Mouse (Mus musculus) neutrophil, adult 5-6 weeks (primary cell): ENCODE data around the gene 1110008L16Rik. TPM values are rescaled to one million over a fixed set of nuclear protein-coding genes. Genes with fewer than 3 reads are reported as not detected.
A peak's percentile ranks its signal among the peaks of the same experiment; 100 is the strongest.
"Not testable (repeated sequence)": the region's sequence is repeated elsewhere in the genome, so short reads cannot be mapped to it uniquely, and the experiment has no call there.

Experiments
- ATAC-seq: fragments of 151-379, 151-347 bp; 2 replicates; pipeline ENCODE4 v1.8.0; 2017; ENCODE audit warnings: mild to moderate bottlenecking, moderate TSS enrichment; ENCODE audit not compliant: insufficient number of reproducible peaks, poor library complexity, low FRiP score, severe bottlenecking; ENCODE audit errors: extremely low read depth
- total RNA-seq: library from RNA; stranded (forward); fragments of 200-1000 nt; gene quantifications from 2 replicates; pipeline ENCODE4 v1.2.3, GENCODE M21; 2017

1110008L16Rik gene
- total RNA-seq = 6.3 and 8.8 TPM in 2 replicates

GRCm38 (mm10) chr12:55299336-55299735 is at the start of gene 1110008L16Rik:
TSS of gene 1110008L16Rik (plus strand) at chr12:55299577.
- peak; percentile 30; the same call in 1 of the 2 replicates for ATAC-seq

GRCm38 (mm10) chr12:55261950-55262349 is 37.4 kb upstream of the 1110008L16Rik start:
- ATAC-seq = peak; percentile 48; the same call in 1 of the 2 replicates

DNA sequence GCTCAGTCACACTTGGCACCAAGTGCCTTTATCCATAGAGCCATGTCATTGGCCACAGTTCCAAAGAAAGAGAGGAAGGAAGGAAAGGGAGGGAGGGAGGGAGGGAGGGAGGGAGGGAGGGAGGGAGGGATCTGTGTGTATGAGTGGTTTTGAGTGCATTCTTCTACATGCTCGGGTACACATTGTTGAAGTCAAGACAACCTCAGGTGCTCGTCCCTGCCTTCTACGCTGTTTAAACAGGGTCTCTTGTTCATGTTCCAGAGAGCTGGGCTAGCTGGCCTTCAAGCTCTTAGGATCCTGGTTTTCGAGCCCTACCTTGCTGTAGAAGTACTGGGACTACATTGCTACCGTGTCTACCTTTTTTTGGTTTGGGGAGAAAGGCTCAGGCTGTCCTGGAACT is 36.0 kb upstream of the 1110008L16Rik start:
- ATAC-seq = not testable (repeated sequence)

DNA sequence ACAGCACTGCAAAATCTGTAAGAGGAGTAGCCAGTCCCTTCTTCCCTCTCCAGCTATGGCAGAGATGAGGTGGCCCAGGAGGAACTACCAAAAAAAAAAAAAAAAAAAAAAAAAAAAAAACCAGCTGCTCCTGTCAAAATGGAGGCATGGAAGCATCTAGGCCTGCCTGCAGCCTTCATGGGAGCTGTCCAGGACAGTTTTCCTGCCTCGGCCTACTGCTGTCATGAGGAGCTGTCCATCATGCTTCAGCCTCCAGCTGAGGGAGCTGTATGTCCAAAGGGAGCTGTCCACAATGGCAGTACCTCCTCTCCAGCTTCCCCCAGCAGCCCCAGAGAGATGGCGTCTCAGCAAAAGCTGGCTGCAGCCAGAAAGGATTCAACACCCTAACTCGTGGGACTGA is 27.1 kb upstream of the 1110008L16Rik start:
- ATAC-seq = no peak

DNA sequence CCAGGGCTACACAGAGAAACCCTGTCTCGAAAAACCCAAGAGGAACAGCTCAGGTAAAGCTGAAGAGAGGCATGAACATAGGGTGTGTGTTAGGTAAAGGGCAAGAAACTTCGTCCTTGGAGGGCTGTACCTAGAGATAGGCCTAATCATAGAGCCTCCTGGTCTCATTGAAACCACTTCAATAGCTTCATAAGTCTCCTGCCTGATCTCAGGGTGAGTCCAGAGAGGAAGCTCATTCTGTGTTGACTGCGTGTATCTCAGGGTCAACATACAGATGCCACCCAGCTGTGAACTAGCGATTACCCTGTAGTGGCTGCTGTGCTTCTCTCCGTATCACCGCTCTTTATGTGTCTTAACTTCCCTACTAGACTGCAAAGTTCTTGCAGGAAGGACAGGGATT is 21.8 kb upstream of the 1110008L16Rik start:
- ATAC-seq = not testable (repeated sequence)

GRCm38 (mm10) chr12:55298112-55298511 is 1.3 kb upstream of the 1110008L16Rik start:
- ATAC-seq = no peak

- ATAC-seq = no peak
Measured at GRCm38 (mm10) chr12:55300820-55301351, 1.5 kb downstream of the 1110008L16Rik start.

GRCm38 (mm10) chr12:55301472-55302300 is 2.3 kb downstream of the 1110008L16Rik start:
- no peak for ATAC-seq

DNA sequence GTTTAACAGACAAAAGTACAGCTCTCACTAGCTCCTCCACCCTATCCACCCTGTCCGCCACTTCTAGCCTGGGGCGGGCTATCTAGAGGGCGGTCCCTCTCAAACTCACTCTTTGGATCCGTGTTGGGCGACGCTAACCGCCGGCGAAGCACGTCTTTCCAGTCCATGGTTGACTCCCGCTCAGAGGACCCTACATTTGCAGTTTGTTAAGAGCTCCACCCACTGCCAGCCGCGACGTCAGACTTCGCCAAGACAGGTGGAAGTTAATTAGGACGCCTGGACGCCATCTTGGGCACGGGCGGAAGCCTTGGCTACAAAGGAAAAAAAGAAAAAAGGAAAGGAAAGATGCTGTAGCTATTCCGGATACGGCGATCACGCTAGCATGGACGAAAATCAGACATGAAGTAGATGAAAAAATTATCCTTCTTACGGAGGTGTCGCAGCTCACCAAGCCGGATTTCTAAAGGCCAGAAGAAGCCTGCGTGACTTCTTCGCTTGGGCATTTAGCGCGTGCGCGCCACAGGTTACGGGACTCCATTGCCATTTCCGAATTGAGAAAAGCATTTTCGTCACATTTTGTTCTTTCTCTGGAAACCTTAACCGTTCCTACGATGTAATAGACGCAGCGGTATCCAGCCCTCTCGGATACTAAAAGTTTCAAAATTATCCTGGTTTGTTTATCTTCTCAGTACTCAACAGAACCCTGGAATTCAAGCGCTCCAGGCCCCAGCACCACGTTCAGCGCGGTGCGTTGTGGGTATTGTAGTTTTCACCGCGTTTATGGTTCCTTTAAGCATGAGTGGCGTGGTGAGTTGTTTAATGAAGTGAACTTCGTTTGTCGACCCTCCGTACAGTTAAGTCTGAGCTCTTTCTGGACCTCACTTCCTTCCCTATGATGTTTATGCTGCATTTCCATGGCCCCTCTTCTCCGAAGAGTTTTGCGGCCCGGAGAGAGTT is 3.4 kb downstream of the 1110008L16Rik start, which contains the start of gene Ppp2r3c:
Ppp2r3c (minus strand) TSS at position 514 of the 957 bp plus-strand sequence.
- peak; percentile 87 for ATAC-seq

DNA sequence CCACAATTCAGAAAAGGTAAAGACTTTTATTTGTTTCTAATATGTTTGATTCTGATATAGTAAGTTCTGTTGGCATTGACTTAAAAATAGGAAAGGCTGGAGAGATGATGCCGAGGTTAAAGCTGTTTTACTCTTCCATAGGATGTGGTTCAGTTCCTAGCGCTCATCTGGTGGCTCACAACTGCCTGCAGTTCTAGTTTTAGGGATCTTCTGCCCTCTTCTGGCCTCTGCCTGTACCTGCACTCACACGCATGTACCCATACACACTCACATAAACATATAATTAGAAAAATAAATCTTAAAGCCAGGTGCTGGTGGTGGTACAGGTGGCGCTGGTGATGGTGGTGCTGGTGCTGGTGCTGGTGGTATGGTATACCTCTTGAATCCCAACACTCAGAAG is 7.0 kb downstream of the 1110008L16Rik start:
- no peak for ATAC-seq

DNA sequence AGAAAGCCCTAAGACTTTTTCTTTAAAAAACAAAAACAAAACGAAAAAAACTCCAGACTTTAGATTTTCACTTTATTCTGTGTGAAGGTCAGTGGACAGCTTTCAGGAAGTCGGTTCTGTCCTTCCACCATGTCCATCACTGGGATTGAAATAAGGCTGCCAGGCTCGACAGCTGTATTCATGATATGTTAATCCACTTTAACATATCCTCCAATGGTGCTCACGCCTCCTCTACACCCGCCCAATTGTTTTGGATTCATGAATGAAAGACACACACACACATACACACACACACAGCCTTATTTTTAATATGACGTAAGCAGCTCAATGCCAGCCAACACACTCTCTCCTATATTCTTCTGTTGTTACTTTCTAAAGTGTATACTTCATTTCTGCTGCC is 8.2 kb downstream of the 1110008L16Rik start:
- no peak for ATAC-seq

DNA sequence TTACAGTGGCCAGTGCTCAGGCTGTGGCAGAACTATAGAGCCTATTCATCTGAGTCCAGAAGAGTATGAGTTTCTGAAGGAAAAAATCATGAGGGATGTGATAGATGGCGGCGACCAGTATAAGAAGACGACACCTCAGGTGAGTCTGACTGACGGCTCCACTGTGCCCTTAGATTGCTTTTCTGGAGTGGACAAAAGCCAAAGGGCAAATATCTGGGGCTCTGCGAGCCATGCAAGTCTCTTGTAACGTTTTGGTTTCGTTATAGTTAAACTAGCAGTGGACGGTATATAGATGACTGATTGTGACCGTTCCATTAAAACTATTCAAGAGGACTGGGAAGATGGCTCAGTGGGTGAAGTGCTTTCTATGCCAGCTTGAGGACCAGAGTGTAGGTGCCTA is 9.4 kb downstream of the 1110008L16Rik start:
- ATAC-seq = no peak

- ATAC-seq = no peak
Measured at GRCm38 (mm10) chr12:55309501-55309900, 10.1 kb downstream of the 1110008L16Rik start.

- ATAC-seq = no peak
Measured at GRCm38 (mm10) chr12:55311841-55312240, 12.5 kb downstream of the 1110008L16Rik start.

DNA sequence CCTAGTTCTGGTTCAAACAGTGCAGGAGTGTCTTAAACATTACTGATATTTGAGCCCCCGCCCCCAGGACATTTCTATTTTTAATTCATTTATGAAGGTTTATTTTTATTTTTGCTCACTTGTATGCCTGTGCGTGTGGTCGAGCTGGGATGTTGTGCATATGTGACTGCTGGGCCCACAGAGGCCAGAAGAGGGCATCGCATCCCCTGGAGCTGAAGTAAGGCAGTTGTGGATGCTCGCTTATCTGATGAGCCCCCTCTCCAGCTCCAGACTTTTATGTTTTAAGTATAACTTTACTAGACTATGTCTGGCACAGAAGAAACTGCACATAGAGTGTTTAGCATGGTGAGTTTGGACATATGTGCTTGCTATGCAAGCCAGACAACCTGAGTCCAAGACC is 14.5 kb downstream of the 1110008L16Rik start:
- no peak for ATAC-seq

GRCm38 (mm10) chr12:55315192-55315591 is 15.8 kb downstream of the 1110008L16Rik start:
- ATAC-seq = peak; percentile 89

DNA sequence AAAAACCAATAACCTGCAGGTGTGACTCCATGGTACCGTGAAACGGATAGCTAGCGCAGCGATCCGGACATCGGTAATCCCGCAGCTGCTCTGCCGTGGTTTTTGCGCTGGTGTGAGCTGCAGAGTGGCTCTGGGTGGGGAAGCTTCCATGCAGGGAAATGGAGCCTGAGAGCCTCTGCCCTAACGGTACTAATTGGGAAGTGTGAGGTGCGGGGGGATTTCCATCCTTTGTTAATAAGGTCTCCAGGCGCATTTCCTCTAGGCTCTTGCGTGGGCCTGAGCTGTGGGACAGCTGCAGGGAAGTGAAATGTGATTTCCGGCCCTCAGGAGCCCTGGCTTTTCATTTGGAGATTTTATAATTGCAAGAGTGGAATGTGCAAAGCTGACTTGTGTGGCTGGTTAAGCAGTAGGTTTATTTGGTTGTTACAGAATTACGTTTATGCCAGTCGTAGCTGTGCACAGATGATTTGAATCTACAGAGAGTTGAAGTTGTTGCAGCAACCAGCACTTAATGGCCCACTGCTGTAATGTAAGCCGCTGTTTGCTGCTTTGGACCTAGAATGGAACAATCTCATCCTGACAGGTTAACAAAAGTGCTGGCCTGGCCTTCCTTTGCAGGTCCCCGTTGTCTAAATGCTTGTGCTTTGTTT is 22.4 kb downstream of the 1110008L16Rik start:
- no peak for ATAC-seq

DNA sequence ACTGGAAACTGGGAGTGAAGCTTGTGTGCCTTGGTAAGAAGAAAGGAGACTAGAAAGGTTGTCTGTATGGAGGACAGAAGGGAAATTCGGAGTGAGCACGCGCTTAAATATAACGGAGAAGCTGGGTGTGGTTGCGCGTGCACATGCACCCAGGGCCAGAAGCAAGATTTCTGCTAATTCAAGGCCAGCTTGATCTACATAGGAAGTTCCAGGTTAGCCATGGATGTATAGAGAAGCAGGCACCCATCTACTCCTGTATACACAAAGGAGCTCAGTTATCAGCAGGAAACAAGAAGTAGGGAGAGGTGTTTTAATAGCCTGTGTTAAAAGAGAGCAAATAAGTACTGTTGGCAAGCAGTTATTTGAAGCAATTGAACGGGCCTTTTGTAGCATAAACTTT is 26.3 kb downstream of the 1110008L16Rik start:
- no peak for ATAC-seq

DNA sequence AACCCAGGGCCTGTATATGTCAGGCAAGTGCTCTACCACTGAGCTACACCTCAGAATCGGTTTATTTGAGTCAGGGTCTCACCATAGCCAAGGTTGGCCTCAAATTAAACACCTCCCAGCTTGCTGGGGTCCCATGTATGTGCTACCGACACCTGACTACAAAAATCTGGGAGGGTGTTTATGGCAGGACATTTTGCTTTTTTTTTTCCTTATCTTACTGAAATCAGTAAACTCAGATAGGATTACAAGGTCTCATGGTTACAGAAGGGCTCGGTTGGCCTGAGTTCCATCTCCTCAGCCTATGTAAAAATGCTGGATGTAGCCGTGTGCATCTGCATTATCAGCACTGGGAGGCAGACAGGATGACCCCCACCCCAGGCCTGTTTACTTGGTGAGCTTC is 29.4 kb downstream of the 1110008L16Rik start:
- no peak for ATAC-seq
